Mouse (Mus musculus): ENCODE data around the gene Gtpbp3.

Gtpbp3 gene

DNA sequence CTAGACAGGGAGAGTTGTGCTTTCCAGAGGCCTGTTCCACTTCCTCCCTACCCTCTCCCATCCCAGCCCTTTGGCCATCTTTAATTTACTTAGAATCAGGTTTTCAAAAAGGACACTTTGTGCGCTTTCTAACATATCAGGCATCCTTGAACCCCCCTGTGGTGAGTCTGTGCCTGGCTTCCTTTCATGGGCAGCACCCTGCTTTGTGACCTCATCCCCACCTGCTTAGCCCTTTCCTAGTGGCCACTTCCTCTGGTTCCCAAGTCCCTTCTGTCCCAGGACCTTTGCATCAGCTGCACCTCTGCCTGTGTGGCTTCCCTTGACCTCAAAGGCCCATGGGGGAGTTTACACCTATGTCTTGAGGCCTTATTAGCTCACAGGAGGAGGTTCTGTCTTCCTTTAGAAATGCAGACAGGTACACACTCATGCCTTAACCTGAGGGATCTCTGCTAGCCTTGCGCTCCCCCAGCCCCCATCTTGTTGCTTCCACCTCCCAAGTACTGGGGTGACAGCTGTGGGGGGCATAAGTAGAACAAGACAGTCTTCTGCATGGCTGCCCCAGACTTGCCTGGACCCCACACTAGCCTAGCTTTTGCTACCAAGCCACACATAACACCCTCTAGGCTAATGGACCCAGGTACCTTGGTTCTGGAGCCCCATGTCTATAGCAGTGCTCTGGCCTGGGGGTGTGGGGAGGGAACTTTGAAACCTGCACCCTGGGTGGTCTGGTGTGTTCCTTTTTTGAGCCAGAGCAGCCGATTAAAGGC lies 17.6 kb upstream of the Gtpbp3 start:
- DNase-seq = peak; percentile 62

DNA sequence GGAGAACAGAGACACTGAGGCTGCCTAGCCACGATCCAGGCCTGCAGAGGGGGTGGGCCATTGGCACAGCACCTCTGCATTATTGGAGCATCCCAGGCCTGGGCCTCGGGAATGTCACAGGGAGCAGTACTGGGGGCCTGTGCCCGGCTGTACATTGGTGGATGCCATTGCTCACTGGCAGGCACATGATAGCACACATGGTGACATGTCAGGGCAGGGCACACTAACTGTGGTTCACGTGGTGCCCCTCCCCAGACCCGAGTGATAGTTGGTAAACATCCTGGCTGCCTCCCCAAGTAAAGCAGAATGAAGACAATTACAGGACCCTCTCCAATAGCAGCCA lies 17.0 kb upstream of the Gtpbp3 start:
- peak; percentile 61 for DNase-seq

DNA sequence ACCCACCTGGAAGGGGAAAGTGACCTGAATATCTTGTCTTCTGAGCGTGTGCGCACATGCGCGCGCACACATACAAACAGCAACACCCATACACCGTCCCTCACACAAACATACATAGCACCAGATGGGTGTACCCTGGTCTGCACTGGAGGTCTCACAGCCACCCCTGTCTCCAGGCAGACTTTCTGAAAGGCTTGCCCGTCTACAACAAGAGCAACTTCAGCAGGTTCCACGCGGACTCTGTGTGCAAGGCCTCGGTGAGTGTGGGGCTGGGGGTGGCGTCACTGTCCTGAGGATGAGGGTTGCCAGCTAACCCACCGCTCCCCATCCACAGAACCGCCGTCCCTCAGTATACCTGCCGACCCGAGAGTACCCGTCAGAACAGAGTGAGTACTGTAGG lies 16.0 kb upstream of the Gtpbp3 start:
- peak; percentile 53 for DNase-seq

- peak; percentile 37 for DNase-seq
These were observed 15.1 kb upstream of the Gtpbp3 start for GRCm38 (mm10) chr8:71472601-71473386.

DNA sequence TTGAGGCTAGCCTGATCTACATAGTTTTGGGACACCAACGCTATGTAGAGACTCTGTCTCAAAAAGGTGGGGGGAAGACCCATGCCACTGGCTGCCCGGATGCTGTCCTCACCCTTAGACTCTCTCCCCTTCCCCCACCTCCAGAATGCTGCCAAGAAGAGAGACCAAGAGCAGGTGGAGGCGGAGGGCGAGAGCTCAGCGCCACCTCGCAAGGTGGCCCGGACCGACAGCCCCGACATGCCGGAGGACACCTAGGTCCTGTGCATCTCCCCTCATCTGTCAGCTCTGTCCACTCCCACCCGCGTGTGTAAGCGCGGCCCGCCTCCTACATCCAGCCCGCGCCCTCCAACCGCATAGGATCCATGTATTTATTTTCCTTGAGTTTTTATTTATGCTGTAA lies 13.6 kb upstream of the Gtpbp3 start:
- DNase-seq = peak; percentile 63

- DNase-seq = peak; percentile 76
These were observed 12.9 kb upstream of the Gtpbp3 start for GRCm38 (mm10) chr8:71474785-71475701.

- DNase-seq = peak; percentile 70
These were observed 12.2 kb upstream of the Gtpbp3 start for GRCm38 (mm10) chr8:71475702-71476075.

DNA sequence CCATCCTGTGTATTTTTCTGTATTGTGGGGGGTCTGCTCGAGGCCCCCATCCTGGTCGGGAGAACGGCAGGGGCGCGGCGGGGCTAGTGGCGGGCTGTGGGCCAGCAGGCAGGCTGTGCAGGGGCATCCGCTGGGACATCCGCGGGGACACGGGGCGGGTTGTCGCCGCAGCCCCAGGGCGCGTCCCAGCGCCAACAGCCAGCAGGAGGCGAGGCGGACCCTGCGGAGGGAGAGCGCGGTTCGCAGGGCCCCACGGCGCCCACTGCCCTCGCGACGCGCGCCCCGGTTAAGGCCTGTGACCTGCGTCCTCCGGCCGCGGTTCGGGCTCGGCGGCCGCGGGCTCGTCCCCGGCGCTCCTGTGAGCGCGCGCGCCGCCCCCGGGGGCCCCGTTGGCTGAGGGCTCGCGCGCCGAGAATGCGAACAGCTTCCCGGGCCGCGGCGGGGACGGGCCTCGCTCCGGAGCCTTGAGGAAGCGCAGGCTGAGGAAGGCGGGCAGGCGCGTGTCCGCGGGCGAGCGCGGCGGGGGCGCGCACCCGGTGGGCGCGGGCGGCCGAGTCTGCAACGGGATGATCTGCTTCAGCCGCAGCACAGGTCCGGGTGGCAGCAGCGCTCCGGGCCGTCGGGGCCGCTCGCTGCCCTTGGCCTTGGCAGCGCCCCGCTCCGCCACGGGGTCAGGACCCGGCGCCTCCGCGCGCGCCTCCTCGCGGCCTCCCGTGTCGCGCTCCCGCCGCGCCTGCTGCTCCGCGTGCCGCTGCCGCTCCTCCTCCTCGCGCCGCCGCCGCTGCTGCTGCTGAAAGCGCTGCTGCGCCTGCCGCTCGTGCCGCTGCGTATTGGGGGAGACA lies 11.6 kb upstream of the Gtpbp3 start:
- DNase-seq = peak; percentile 90

GRCm38 (mm10) chr8:71477196-71477845 lies 10.6 kb upstream of the Gtpbp3 start:
- DNase-seq = peak; percentile 71

GRCm38 (mm10) chr8:71478943-71479342 lies 9.0 kb upstream of the Gtpbp3 start:
- no peak for DNase-seq

DNA sequence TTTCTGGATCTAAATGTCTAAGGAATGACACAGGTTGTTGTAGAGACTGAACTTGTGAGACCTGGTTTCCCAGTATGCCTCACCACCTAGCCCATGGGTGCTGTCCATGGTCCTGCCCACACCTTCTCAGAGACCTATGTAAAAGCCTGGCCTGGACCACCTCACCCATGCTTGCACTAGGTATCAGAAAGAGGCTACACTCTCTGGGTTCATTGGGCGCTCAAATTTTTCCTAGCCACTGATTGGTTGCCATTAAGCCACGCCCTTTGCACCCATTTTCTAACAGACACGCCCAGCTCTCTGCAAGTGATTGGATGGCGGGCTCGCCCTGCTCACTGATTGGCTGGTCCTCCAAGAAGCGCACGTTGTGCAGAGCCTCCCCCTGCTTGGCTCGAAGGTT lies 4.0 kb upstream of the Gtpbp3 start:
- no peak for DNase-seq

GRCm38 (mm10) chr8:71484736-71485135 lies 3.2 kb upstream of the Gtpbp3 start:
- DNase-seq = peak; percentile 67

- DNase-seq = peak; percentile 89
These were observed 2.5 kb upstream of the Gtpbp3 start, which contains the start of gene Ano8 for GRCm38 (mm10) chr8:71485142-71486135. TSS of gene Ano8 (minus strand) at chr8:71485963.

GRCm38 (mm10) chr8:71486136-71486529 lies 1.8 kb upstream of the Gtpbp3 start:
- no peak for DNase-seq

DNA sequence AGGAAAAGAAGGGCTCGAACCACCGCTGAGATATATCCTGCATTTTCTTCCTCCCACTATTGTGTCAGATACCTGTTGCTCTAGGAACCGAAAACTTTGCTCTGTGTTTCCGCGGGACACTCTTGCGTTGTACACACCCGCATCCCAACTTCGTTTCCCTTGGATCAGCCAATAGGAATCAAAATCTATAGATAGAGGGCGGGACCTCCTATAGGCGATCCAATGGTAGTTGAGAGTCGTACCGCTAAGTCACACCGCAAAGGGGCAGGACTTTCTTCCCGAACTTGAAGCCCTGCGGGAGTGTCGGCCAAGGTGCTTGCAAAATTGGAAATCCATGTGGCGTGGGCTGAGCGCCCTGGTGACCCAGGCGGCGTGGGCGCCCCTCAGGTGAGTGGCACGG lies 551 bp downstream of the Gtpbp3 start:
- peak; percentile 92 for DNase-seq

- DNase-seq = peak; percentile 84
These were observed 7.1 kb downstream of the Gtpbp3 start for GRCm38 (mm10) chr8:71495039-71495438.

DNA sequence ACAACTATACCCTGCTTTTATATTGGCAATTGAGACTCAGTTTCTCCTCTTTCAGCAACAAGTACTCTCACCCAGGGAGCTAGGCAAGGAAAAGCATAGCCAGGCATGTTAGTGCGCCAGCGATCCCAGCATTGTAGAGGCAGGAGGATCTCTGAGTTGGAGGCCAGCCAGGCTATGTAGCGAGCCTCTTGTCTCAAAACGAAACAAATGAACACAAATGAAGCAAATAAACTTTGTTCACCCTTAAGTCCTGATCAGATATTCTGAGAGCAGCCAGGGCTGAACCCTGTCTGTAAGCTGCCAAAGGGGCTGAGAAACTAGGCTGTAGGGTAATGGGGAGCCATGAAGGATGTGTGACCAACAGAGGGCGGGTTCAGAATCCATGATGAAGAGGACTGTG lies 7.9 kb downstream of the Gtpbp3 start:
- DNase-seq = peak; percentile 55

DNA sequence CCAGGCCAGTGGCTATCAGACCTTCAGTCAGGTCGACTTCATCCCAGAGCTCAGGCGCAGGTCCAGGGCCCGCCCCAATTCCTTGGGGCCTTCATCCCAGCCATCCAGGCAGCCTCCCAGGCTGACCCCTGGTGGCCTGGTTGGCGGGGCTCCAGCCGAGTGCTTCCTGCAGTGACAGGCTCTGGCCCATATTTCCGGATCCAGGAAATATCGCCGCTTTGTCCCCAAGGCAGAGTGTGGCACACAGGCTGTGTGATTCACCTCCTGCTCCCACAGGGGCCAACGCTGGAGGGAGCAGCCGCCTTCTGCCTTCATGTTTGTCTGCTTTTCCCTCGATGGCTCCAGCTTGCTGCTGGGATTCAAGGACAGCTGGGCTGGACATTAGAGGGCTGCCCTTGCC lies 8.6 kb downstream of the Gtpbp3 start:
- DNase-seq = peak; percentile 80

- DNase-seq = peak; percentile 50
These were observed 9.3 kb downstream of the Gtpbp3 start for GRCm38 (mm10) chr8:71497077-71497645.

GRCm38 (mm10) chr8:71497881-71498501 lies 10.1 kb downstream of the Gtpbp3 start:
- peak; percentile 47 for DNase-seq
